Mouse (Mus musculus) small intestine, adult 2 months (tissue): Measurements from ENCODE around the gene Eef1akmt2.

Experiments used
- CTCF ChIP-seq: fragments of 200-500 bp; IDR thresholded peaks from 2 replicates; pipeline ENCODE4 v1.5.1; 2012; ENCODE audit warnings: low read depth, mild to moderate bottlenecking, control low read depth, inconsistent platforms, low read length, moderate library complexity, mixed read lengths; ENCODE audit not compliant: insufficient replicate concordance, insufficient read length; ENCODE audit errors: extremely low read depth
- POLR2A ChIP-seq: fragments of 200-500 bp; IDR thresholded peaks from 2 replicates; pipeline ENCODE4 v1.6.1; 2012; ENCODE audit warnings: low read depth, mild to moderate bottlenecking, control low read depth, inconsistent platforms, low read length, moderate library complexity

DNA sequence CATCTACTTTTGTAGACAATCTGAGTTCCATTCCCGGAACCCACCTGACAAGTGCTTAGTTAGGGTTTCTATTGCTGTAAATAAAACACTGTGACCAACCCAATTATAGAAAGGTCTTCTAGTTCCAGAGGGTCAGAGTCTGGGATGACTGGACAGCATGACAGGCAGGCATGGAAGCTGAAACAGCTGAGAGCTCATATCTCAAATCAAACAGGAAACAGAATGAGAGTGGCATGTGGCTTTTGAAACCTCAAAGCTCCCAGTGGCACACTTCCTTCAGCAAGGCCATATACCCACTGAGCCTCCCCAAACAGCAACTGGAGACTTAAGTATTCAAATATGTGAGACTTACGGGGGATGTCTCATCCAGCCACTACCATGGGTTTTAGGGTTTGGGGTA lies 20.6 kb upstream of the Eef1akmt2 start:
- no peak for TF ChIP-seq CTCF
- TF ChIP-seq POLR2A: no peak
